Mouse (Mus musculus): ENCODE results near the gene Adamts17. TPM values are rescaled to one million over a fixed set of nuclear protein-coding genes. Genes with fewer than 3 reads are reported as not detected.
A peak's percentile ranks its signal among the peaks of the same experiment; 100 is the strongest.

Gene Adamts17
- total RNA-seq (2012; rRNA removed) = 0.16 and 0.42 TPM in 2 replicates
- polyA plus RNA-seq (2012; ENCODE audit: insufficient read depth in 1 of 2, insufficient read length in 2 of 2, low read depth in 1 of 2, low replicate concordance in 2 of 2, missing spikeins in 1 of 2) = under 1 TPM in 1 of 2 experiments, not detected in 1; 0.33 TPM

GRCm38 (mm10) chr7:66839463-66840007 is at the start of gene Adamts17:
Adamts17 (plus strand) TSS chr7:66839735.
- H3K27ac ChIP-seq (ENCODE audit: control insufficient read depth, low read depth, low read length) = no peak within 1 kb of the TSS
- H3K9me3 ChIP-seq (replicated peaks; ENCODE audit: insufficient read depth, low read length) = no peaks in the 10 kb centered on the region
- no peaks in the 10 kb centered on the region for H3K36me3 ChIP-seq (ENCODE audit: control insufficient read depth in 1 of 2, insufficient read depth in 2 of 2, low read length in 2 of 2)
- no peak within 1 kb of the TSS for H3K9ac ChIP-seq (ENCODE audit: control insufficient read depth, low read depth, low read length, poor library complexity, severe bottlenecking)
- H3K4me3 ChIP-seq (ENCODE audit: control insufficient read depth in 1 of 2, insufficient read depth in 1 of 2, low read depth in 2 of 2, low read length in 2 of 2) = peak within 1 kb of the TSS in 1 of 2 experiments; percentile 50; a peak in 2 of 4 replicates
- no peak for TF ChIP-seq TCF12 (IDR thresholded peaks at IDR 0.05; ENCODE audit: low read depth, low read length)
- no peak for TF ChIP-seq ETS1 (IDR thresholded peaks at IDR 0.05; ENCODE audit: low read depth, low read length)
- TF ChIP-seq HCFC1 (IDR thresholded peaks at IDR 0.05; ENCODE audit: low read depth, low read length) = no peak
- TF ChIP-seq USF2 (IDR thresholded peaks at IDR 0.05; ENCODE audit: borderline replicate concordance in 1 of 2, insufficient read depth in 1 of 2, low read depth in 1 of 2, low read length in 2 of 2) = no peak
- peak; percentile 84 for TF ChIP-seq SIN3A (IDR thresholded peaks at IDR 0.05; ENCODE audit: low read length)
- no peak for TF ChIP-seq NELFE (IDR thresholded peaks at IDR 0.05; ENCODE audit: low read depth, low read length)
- peak; percentile 72 for TF ChIP-seq SMC3 (IDR thresholded peaks at IDR 0.05; ENCODE audit: low read depth, low read length)
- peak; percentile 62 for TF ChIP-seq RAD21 (IDR thresholded peaks at IDR 0.05; ENCODE audit: low read depth, low read length)
- peak; percentile 63 to 72 (median 70); a peak in 5 of 6 replicates for TF ChIP-seq CTCF (IDR thresholded peaks at IDR 0.05 in 2 of 3, conservative IDR thresholded peaks at IDR 0.05 in 1 of 3; ENCODE audit: control insufficient read depth in 1 of 3, insufficient read depth in 1 of 3, low read depth in 2 of 3, low read length in 3 of 3, poor library complexity in 1 of 3, severe bottlenecking in 1 of 3)
- peak; percentile 95 for TF ChIP-seq MXI1 (IDR thresholded peaks at IDR 0.05; ENCODE audit: low read depth, low read length)
- peak; percentile 97 for TF ChIP-seq MAX (IDR thresholded peaks at IDR 0.05; ENCODE audit: low read length)
- TF ChIP-seq GABPA (IDR thresholded peaks at IDR 0.05; ENCODE audit: low read depth, low read length) = no peak
- TF ChIP-seq MYC (IDR thresholded peaks at IDR 0.05; ENCODE audit: low read depth, low read length) = peak; percentile 93
- TF ChIP-seq MAFK (IDR thresholded peaks at IDR 0.05; ENCODE audit: borderline replicate concordance, low read depth, low read length) = no peak
- TF ChIP-seq POLR2AphosphoS5 (IDR thresholded peaks at IDR 0.05; ENCODE audit: borderline replicate concordance, low read depth, low read length) = no peak
- 0 out of 2 replicates have a peak, but pooled peaks have one; percentile 25 for TF ChIP-seq ZC3H11A (IDR thresholded peaks at IDR 0.05; ENCODE audit: low read depth, low read length)
- TF ChIP-seq POLR2A (IDR thresholded peaks at IDR 0.05; ENCODE audit: control insufficient read depth in 1 of 2, insufficient read depth in 1 of 2, low read depth in 1 of 2, low read length in 2 of 2, poor library complexity in 1 of 2) = no peak
- H3K27me3 ChIP-seq (ENCODE audit: control insufficient read depth in 1 of 2, insufficient read depth in 2 of 2, low read length in 2 of 2) = no peaks in the 10 kb centered on the region
- H3K79me2 ChIP-seq (ENCODE audit: control insufficient read depth, insufficient read depth, low read length, poor library complexity) = no peaks in the 10 kb centered on the region
- H3K4me1 ChIP-seq (ENCODE audit: control insufficient read depth in 1 of 2, insufficient read depth in 2 of 2, low read length in 2 of 2) = peaks cover 0 to 4% of the 10 kb centered on the region in 2 experiments; a peak in 1 of 4 replicates
- peak; percentile 89 for DNase-seq (ENCODE audit: low read depth, low spot score)

- H3K36me3 ChIP-seq (ENCODE audit: control insufficient read depth in 1 of 2, insufficient read depth in 2 of 2, low read length in 2 of 2) = no peaks in the 10 kb centered on the region
- TF ChIP-seq ZMIZ1 (IDR thresholded peaks at IDR 0.05; ENCODE audit: low read depth, low read length) = no peak
- TF ChIP-seq TBP (IDR thresholded peaks at IDR 0.05; ENCODE audit: low read depth, low read length) = no peak
- TF ChIP-seq RAD21 (IDR thresholded peaks at IDR 0.05; ENCODE audit: low read depth, low read length) = no peak
- no peak overlapping the region for H3K27ac ChIP-seq (ENCODE audit: control insufficient read depth, low read depth, low read length)
- H3K4me1 ChIP-seq (ENCODE audit: control insufficient read depth in 1 of 2, insufficient read depth in 2 of 2, low read length in 2 of 2) = no peaks in the 10 kb centered on the region
- no peak overlapping the region for H3K4me3 ChIP-seq (ENCODE audit: control insufficient read depth in 1 of 2, insufficient read depth in 1 of 2, low read depth in 2 of 2, low read length in 2 of 2)
- H3K79me2 ChIP-seq (ENCODE audit: control insufficient read depth, insufficient read depth, low read length, poor library complexity) = no peaks in the 10 kb centered on the region
- DNase-seq (ENCODE audit: low read depth, low spot score) = no peak
- H3K9ac ChIP-seq (ENCODE audit: control insufficient read depth, low read depth, low read length, poor library complexity, severe bottlenecking) = no peak overlapping the region
- H3K27me3 ChIP-seq (ENCODE audit: control insufficient read depth in 1 of 2, insufficient read depth in 2 of 2, low read length in 2 of 2) = no peaks in the 10 kb centered on the region
- no peaks in the 10 kb centered on the region for H3K9me3 ChIP-seq (replicated peaks; ENCODE audit: insufficient read depth, low read length)
These were observed 49.4 kb upstream of the Adamts17 start for GRCm38 (mm10) chr7:66789860-66790748.

Measured in MEL (cell line).